Mouse (Mus musculus) embryonic facial prominence, embryonic 11.5 days (tissue): Measurements from ENCODE around the gene Sbk3. TPM values are rescaled to one million over a fixed set of nuclear protein-coding genes. Genes with fewer than 3 reads are reported as not detected.

Experiments used
- ATAC-seq: fragments of 200-750 bp; cut with Nextera tagmentation; replicated peaks from 2 replicates; pipeline ENCODE4 v1.8.0; 2017; ENCODE audit warnings: low read depth; ENCODE audit not compliant: insufficient number of reproducible peaks, low FRiP score, low TSS enrichment
- DNase-seq: peaks from one replicate; pipeline ENCODE4 v3.0.0-alpha.2; 2015; ENCODE audit warnings: low spot score
- H3K27ac ChIP-seq: fragments of 300-500 bp; sonication (generic); replicated peaks from 2 replicates; pipeline ENCODE4 v1.5.1; 2014; ENCODE audit warnings: mild to moderate bottlenecking, low read depth, low read length, control low read depth
- H3K27me3 ChIP-seq: fragments of 300-500 bp; sonication (generic); 2 replicates; pipeline ENCODE4 v1.6.1; 2014; ENCODE audit warnings: mild to moderate bottlenecking, low read length, moderate library complexity, mixed read lengths; ENCODE audit not compliant: control insufficient read depth, insufficient read depth
- H3K36me3 ChIP-seq: fragments of 300-500 bp; sonication (generic); replicated peaks from 2 replicates; pipeline ENCODE4 v1.6.1; 2014; ENCODE audit warnings: low read depth, mild to moderate bottlenecking, low read length, moderate library complexity, mixed read lengths; ENCODE audit not compliant: control insufficient read depth, insufficient read depth
- H3K4me1 ChIP-seq: fragments of 300-500 bp; sonication (generic); 2 replicates; pipeline ENCODE4 v1.6.1; 2014; ENCODE audit warnings: low read length, mixed read lengths; ENCODE audit not compliant: control insufficient read depth, insufficient read depth
- H3K4me2 ChIP-seq: fragments of 300-500 bp; sonication (generic); 2 replicates; pipeline ENCODE4 v1.6.1; 2014; ENCODE audit warnings: low read depth, mild to moderate bottlenecking, control low read depth, low read length, moderate library complexity
- H3K4me3 ChIP-seq: fragments of 300-500 bp; sonication (generic); 2 replicates; pipeline ENCODE4 v1.5.1; 2014; ENCODE audit warnings: low read depth, low read length, control low read depth
- H3K9ac ChIP-seq: fragments of 300-500 bp; sonication (generic); replicated peaks from 2 replicates; pipeline ENCODE4 v1.6.1; 2014; ENCODE audit warnings: mild to moderate bottlenecking, control low read depth, low read length
- H3K9me3 ChIP-seq: fragments of 300-500 bp; sonication (generic); replicated peaks from 2 replicates; pipeline ENCODE4 v1.6.1; 2016; ENCODE audit warnings: mild to moderate bottlenecking, low read length, inconsistent platforms, mixed read lengths; ENCODE audit not compliant: control insufficient read depth
- WGBS: fragments of 180-500 bp; shearing (Covaris S2); extraction: QIAGEN DNeasy Blood & Tissue Kit; methylation state at CpG from one replicate; pipeline ENCODE4 v1.1.7; 2014; 5-methylcytosine and 5-hydroxymethylcytosine counted together
- polyA plus RNA-seq: library from polyadenylated mRNA; unstranded; fragments of >200 nt; fragmentation: Nextera tagmentation; extraction: Ambion mirVana; gene quantifications from 2 replicates; pipeline ENCODE4 v1.2.1, GENCODE M21; 2014

The Sbk3 gene
- polyA plus RNA-seq, 1 experiment from 2014 or later: 0.06 TPM

- Histone ChIP-seq H3K4me3 (no peak overlapping the region), H3K27me3 (no peaks in the 10 kb centered on the region), H3K4me1 (no peaks in the 10 kb centered on the region), H3K4me2 (no peak overlapping the region), H3K9me3 (no peaks in the 10 kb centered on the region), H3K27ac (no peak overlapping the region), H3K9ac (no peak overlapping the region), H3K36me3 (no peaks in the 10 kb centered on the region)
- 84% methylated on average over 19 of the region's 19 CpGs for WGBS
- DNase-seq (no peak), ATAC-seq (no peak)
Observed at GRCm38 (mm10) chr7:4950561-4951342, 20.2 kb downstream of the Sbk3 start.

DNA sequence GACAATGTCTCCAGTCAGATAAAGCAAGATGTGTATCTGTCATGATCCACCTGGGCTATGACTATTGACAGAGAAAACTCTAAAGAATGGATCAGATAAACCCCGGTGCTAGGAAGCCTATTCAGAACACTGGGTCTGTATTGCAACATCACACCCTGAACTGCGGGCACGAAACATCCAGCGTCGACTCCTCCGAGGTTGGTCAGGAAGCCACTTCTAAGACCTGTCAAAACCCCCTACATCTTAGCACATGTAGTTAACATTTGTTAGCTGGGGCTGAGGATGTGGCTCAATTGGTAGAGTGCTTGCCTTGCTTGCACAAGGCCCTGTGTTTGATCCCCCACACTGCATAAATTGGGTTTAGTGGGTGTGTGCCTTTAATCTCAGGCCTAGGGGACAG is 22.6 kb downstream of the Sbk3 start:
- no peak overlapping the region for H3K4me2 ChIP-seq
- no peaks in the 10 kb centered on the region for H3K27me3 ChIP-seq
- ATAC-seq (no peak), DNase-seq (no peak)
- H3K9ac ChIP-seq: no peak overlapping the region
- 72% methylated on average over 6 of the region's 6 CpGs for WGBS
- H3K9me3 ChIP-seq: no peaks in the 10 kb centered on the region
- no peaks in the 10 kb centered on the region for H3K4me1 ChIP-seq
- no peak overlapping the region for H3K4me3 ChIP-seq
- H3K27ac ChIP-seq: no peak overlapping the region
- no peaks in the 10 kb centered on the region for H3K36me3 ChIP-seq

DNA sequence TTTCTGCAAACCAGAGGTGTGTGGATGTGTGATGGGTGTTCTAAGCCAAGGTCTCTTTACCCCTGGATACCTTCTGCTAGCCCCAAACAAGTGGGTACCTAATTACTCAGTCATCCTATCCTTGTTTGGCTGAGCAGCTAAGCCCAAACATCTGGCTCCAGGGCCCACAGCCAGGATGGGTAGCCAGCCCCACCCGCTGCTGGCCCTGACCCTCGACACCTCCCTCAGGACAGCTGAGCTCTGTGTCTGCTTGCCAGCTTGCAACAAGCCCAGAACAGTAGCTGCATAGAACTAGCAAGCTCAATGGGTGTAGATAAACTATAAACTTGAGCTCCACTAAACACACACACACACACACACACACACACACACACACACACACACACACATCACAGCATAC is 23.1 kb downstream of the Sbk3 start:
- 43% methylated on average over 2 of the region's 2 CpGs for WGBS
- Histone ChIP-seq H3K27me3 (no peaks in the 10 kb centered on the region), H3K36me3 (no peaks in the 10 kb centered on the region), H3K4me2 (no peak overlapping the region), H3K27ac (no peak overlapping the region), H3K4me1 (no peaks in the 10 kb centered on the region), H3K9me3 (no peaks in the 10 kb centered on the region), H3K4me3 (no peak overlapping the region), H3K9ac (no peak overlapping the region)
- ATAC-seq: no peak
- DNase-seq: no peak

GRCm38 (mm10) chr7:4943223-4943815 is 27.6 kb downstream of the Sbk3 start:
- DNase-seq (peak; percentile 92), ATAC-seq (peak; percentile 37)
- H3K4me3 ChIP-seq: no peak overlapping the region
- no peak overlapping the region for H3K27ac ChIP-seq
- 21% methylated on average over 15 of the region's 15 CpGs for WGBS
- H3K4me1 ChIP-seq: no peaks in the 10 kb centered on the region
- H3K9ac ChIP-seq: no peak overlapping the region
- no peaks in the 10 kb centered on the region for H3K9me3 ChIP-seq
- H3K4me2 ChIP-seq: peak overlapping the region; percentile 26; the same call in 1 of the 2 replicates
- no peaks in the 10 kb centered on the region for H3K27me3 ChIP-seq
- no peaks in the 10 kb centered on the region for H3K36me3 ChIP-seq

GRCm38 (mm10) chr7:4942673-4943072 is 28.3 kb downstream of the Sbk3 start:
- ATAC-seq (no peak), DNase-seq (no peak)
- H3K4me1 ChIP-seq: no peaks in the 10 kb centered on the region
- no peaks in the 10 kb centered on the region for H3K9me3 ChIP-seq
- no peaks in the 10 kb centered on the region for H3K27me3 ChIP-seq
- H3K27ac ChIP-seq: no peak overlapping the region
- no peaks in the 10 kb centered on the region for H3K36me3 ChIP-seq
- no peak overlapping the region for H3K4me3 ChIP-seq
- no peak overlapping the region for H3K4me2 ChIP-seq
- no peak overlapping the region for H3K9ac ChIP-seq
- WGBS: 42% methylated on average over 5 of the region's 5 CpGs

GRCm38 (mm10) chr7:4940068-4940479 is 30.9 kb downstream of the Sbk3 start:
- ATAC-seq: no peak
- Histone ChIP-seq H3K27me3 (no peaks in the 10 kb centered on the region), H3K4me2 (no peak overlapping the region), H3K9ac (no peak overlapping the region), H3K36me3 (no peaks in the 10 kb centered on the region), H3K4me1 (no peaks in the 10 kb centered on the region), H3K9me3 (no peaks in the 10 kb centered on the region), H3K4me3 (no peak overlapping the region), H3K27ac (no peak overlapping the region)
- DNase-seq: peak; percentile 85
- WGBS: 20% methylated on average over 9 of the region's 9 CpGs

- H3K36me3 ChIP-seq: no peaks in the 10 kb centered on the region
- H3K9me3 ChIP-seq: no peaks in the 10 kb centered on the region
- 33% methylated on average over 2 of the region's 2 CpGs for WGBS
- no peak overlapping the region for H3K9ac ChIP-seq
- H3K4me1 ChIP-seq: no peaks in the 10 kb centered on the region
- peak; percentile 69 for DNase-seq
- H3K4me3 ChIP-seq: no peak overlapping the region
- no peaks in the 10 kb centered on the region for H3K27me3 ChIP-seq
- H3K4me2 ChIP-seq: no peak overlapping the region
- H3K27ac ChIP-seq: no peak overlapping the region
- ATAC-seq: no peak
Observed at GRCm38 (mm10) chr7:4938456-4938855, 32.5 kb downstream of the Sbk3 start.

DNA sequence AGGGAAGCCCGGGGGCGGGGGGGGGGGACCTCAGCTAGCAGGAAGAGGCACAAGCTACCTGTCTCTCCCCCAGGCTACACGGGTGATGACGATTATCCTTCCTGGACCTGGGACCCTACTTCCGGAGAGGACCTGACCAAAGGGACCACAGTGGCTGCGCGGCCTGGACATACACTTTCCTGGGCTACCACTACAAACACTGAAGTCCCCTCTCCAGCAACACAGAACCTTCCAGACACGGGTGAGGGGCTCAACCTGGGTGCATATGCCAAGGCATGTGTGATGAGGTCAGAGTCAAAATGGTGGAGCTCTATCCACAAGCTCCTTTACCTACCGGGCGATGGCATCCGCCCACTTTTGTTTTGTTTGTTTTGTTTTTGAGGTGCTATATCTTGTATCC is 33.6 kb downstream of the Sbk3 start:
- no peaks in the 10 kb centered on the region for H3K36me3 ChIP-seq
- no peak for DNase-seq
- no peak for ATAC-seq
- H3K27ac ChIP-seq: no peak overlapping the region
- WGBS: 74% methylated on average over 10 of the region's 11 CpGs
- no peaks in the 10 kb centered on the region for H3K9me3 ChIP-seq
- no peaks in the 10 kb centered on the region for H3K27me3 ChIP-seq
- no peak overlapping the region for H3K4me3 ChIP-seq
- no peak overlapping the region for H3K9ac ChIP-seq
- no peaks in the 10 kb centered on the region for H3K4me1 ChIP-seq
- H3K4me2 ChIP-seq: no peak overlapping the region
